Comparison of ENCODE assay signal across 16 mouse cellular contexts in genomic region chr1:167583195-167583594, GRCm38 (mm10). TPM values are rescaled to one million over a fixed set of nuclear protein-coding genes. Genes with fewer than 3 reads are reported as not detected.
DNase-seq lines count a peak whose midpoint lies in the region; ATAC-seq and TF ChIP-seq lines count a peak whose summit lies in the region.
"Had no signal": no experiment of that assay in that cellular context is flagged by ENCODE, and none has a peak within 500 bp of the region (broad histone marks: within the 10 kb centered on the region; RNA-seq: fewer than 3 reads in every experiment).

No protein-coding gene starts in this region.

- peak; percentile 19 for DNase-seq in embryo, embryonic 11 days
- no peak for DNase-seq in embryo, embryonic 10 days (ENCODE audit: low spot score)
- DNase-seq in liver: no peak
- peak; percentile 83 for DNase-seq in R1 (ENCODE audit: low read depth, low spot score)
- DNase-seq in layer of hippocampus, postnatal 10 days (ENCODE audit: low spot score in 2 of 2): no peak
- DNase-seq in gastrocnemius, adult 2 months: no peak
- DNase-seq: adrenal gland, postnatal 25 days; cerebellum, adult 8-10 months; gastrocnemius, postnatal 10 days had no signal

- no peak for TF ChIP-seq CTCF in gastrocnemius, adult 2 months (IDR thresholded peaks at IDR 0.05)

- 53% methylated on average over 6 of the region's 6 CpGs for WGBS in liver, embryonic 12.5 days (ENCODE audit: insufficient replicate concordance)
- 52% methylated on average over 6 of the region's 6 CpGs for WGBS in midbrain, embryonic 15.5 days

- H3K27ac ChIP-seq in liver, embryonic 12.5 days: no peak overlapping the region
- no peak overlapping the region for H3K27ac ChIP-seq in midbrain, embryonic 15.5 days
- H3K27ac ChIP-seq in gastrocnemius, adult 2 months: no peak overlapping the region
- H3K27ac ChIP-seq: hindbrain, embryonic 13.5 days; intestine, embryonic 15.5 days; liver, embryonic 14.5 days; midbrain, embryonic 12.5 days had no signal

- H3K27me3 ChIP-seq in liver, embryonic 12.5 days (replicated peaks): no peaks in the 10 kb centered on the region
- H3K27me3 ChIP-seq in midbrain, embryonic 15.5 days (replicated peaks): peaks cover 9% of the 10 kb centered on the region; the same call in 1 of the 2 replicates
- H3K27me3 ChIP-seq: intestine, embryonic 15.5 days had no signal

- ATAC-seq in liver, embryonic 12.5 days: 0 out of 2 replicates have a peak, but pooled peaks have one; percentile 37
- peak; percentile 58; the same call in 1 of the 2 replicates for ATAC-seq in midbrain, embryonic 15.5 days (replicated peaks)
- ATAC-seq: activated CD4-positive, CD25-positive, alpha-beta regulatory T cell, adult 4 months; intestine, embryonic 15.5 days had no signal

- intact Hi-C loops in gastrocnemius, adult 2 months (cut with DNase I): no loop called here

- no peaks in the 10 kb centered on the region for H3K9me3 ChIP-seq in liver, embryonic 12.5 days (replicated peaks)
- no peaks in the 10 kb centered on the region for H3K9me3 ChIP-seq in midbrain, embryonic 15.5 days
- H3K9me3 ChIP-seq: hindbrain, embryonic 13.5 days; intestine, embryonic 15.5 days; midbrain, embryonic 12.5 days had no signal

- no peak overlapping the region for H3K4me2 ChIP-seq in liver, embryonic 12.5 days
- H3K4me2 ChIP-seq in midbrain, embryonic 15.5 days: no peak overlapping the region
- H3K4me2 ChIP-seq: intestine, embryonic 15.5 days had no signal

- H3K9ac ChIP-seq in liver, embryonic 12.5 days: no peak overlapping the region
- no peak overlapping the region for H3K9ac ChIP-seq in midbrain, embryonic 15.5 days
- H3K9ac ChIP-seq: hindbrain, embryonic 13.5 days; intestine, embryonic 15.5 days; liver, embryonic 14.5 days; midbrain, embryonic 12.5 days had no signal

- no peak overlapping the region for H3K4me3 ChIP-seq in liver, embryonic 12.5 days
- H3K4me3 ChIP-seq in midbrain, embryonic 15.5 days: no peak overlapping the region
- H3K4me3 ChIP-seq in gastrocnemius, adult 2 months: no peak overlapping the region
- H3K4me3 ChIP-seq: hindbrain, embryonic 13.5 days; intestine, embryonic 15.5 days; midbrain, embryonic 12.5 days had no signal

- no peaks in the 10 kb centered on the region for H3K4me1 ChIP-seq in liver, embryonic 12.5 days
- H3K4me1 ChIP-seq in midbrain, embryonic 15.5 days: peaks cover 9% of the 10 kb centered on the region
- H3K4me1 ChIP-seq: intestine, embryonic 15.5 days had no signal

- no peaks in the 10 kb centered on the region for H3K36me3 ChIP-seq in liver, embryonic 12.5 days
- no peaks in the 10 kb centered on the region for H3K36me3 ChIP-seq in midbrain, embryonic 15.5 days (replicated peaks)
- H3K36me3 ChIP-seq: hindbrain, embryonic 13.5 days; intestine, embryonic 15.5 days; midbrain, embryonic 12.5 days had no signal

RNA-seq across cellular contexts. Expression of gene Rxrg, which starts 15.0 kb away (rescaled TPM):
- polyA plus RNA-seq in liver, embryonic 12.5 days (2016; fragmentation: Nextera tagmentation; extraction: Ambion mirVana): 0.38 and 1.2 TPM in 2 replicates
- polyA plus RNA-seq in midbrain, embryonic 15.5 days (2015; fragmentation: Nextera tagmentation; extraction: Ambion mirVana): 8.4 and 9.3 TPM in 2 replicates
- 1 to 10 TPM; 8.4 to 9.4 TPM for total RNA-seq in layer of hippocampus, postnatal 10 days (2021)
- 10 to 100 TPM; 58.4 to 59.6 TPM for total RNA-seq in gastrocnemius, adult 2 months (2021)
- polyA plus RNA-seq: activated CD4-positive, CD25-positive, alpha-beta regulatory T cell, adult 4 months had no signal

Comparison
In these comparisons a context has a peak if more than half of its experiments do, and no peak if none do; other contexts are left out.
1. DNase-seq: peak in embryo, embryonic 11 days (single experiment) and R1 (single experiment); none in embryo, embryonic 10 days (single experiment), liver (single experiment), layer of hippocampus, postnatal 10 days (0 of 2) and gastrocnemius, adult 2 months (single experiment).
2. RNA of gene Rxrg, which starts 15.0 kb away (total RNA-seq): 58.4 to 59.6 TPM in gastrocnemius, adult 2 months; 8.4 to 9.4 TPM in layer of hippocampus, postnatal 10 days; every median in the first group is over 4 times any median in the second.